Mouse (Mus musculus): ENCODE results near the gene Tesk1. TPM values are rescaled to one million over a fixed set of nuclear protein-coding genes. Genes with fewer than 3 reads are reported as not detected.

Tesk1 gene
- polyA plus RNA-seq (2016; fragmentation: Nextera tagmentation; extraction: Ambion mirVana) = 3.2 and 3.5 TPM in 2 replicates

DNA sequence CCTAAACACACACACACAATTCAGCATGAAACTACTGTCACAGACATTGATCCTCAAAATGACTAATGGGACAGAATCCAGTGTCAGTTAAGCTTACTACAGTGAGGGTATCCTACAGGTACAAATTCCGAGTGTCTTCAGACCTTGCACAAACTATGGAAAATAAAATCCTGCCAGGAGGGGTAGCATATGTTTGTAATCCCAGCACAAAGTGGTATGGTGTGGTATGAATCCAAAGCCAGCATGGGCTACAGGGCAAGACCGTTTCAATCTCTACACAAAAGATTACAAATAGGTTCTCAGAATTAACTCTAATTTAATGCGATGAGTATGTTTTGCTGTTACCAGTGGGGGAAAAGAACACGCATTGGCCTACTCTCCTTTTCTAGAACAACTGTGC lies at the start of gene Tesk1:
Gene Tesk1, plus strand, starts transcription at position 301 of the 400 bp plus-strand sequence.
- peak within 1 kb of the TSS; percentile 94 for H3K27ac ChIP-seq
- peak within 1 kb of the TSS; percentile 92 for H3K4me3 ChIP-seq
- DNase-seq (ENCODE audit: extremely low spot score, low spot score) = no peak
- H3K27me3 ChIP-seq (ENCODE audit: poor library complexity, severe bottlenecking) = peaks cover 11% of the 10 kb centered on the region; the same call in 1 of the 2 replicates
- 32% methylated on average over 4 of the region's 4 CpGs for WGBS
- H3K36me3 ChIP-seq (replicated peaks) = peaks cover 19% of the 10 kb centered on the region
- H3K9me3 ChIP-seq = no peaks in the 10 kb centered on the region
- H3K4me1 ChIP-seq = peaks cover 27% of the 10 kb centered on the region

DNA sequence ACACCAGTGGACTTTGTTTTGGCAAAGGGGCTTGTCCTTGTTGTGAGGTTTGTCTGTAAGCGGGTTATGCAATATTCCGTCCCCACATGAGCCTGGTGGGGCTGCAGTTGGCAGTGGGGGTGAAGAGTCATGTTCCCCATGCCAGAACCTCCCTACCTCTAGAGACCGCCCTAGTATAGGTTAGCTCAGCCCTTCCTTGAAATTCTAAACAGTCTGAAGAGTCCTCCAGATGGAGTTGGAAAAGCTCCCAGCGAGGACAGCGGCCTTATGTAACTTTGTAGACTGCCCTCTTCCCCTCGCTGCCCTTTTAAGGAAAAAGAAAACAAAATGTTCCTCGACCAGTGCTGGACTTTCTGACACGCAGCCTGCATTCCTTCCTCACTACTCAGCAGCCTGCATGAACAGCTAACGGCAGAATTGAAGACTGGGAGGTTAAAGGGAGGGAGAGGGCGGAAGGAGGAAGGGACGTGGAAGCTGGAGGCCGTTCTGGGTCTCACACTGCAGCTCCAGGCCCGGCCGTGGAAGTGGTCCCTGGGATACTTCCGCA lies 47.3 kb upstream of the Tesk1 start:
- no peaks in the 10 kb centered on the region for H3K36me3 ChIP-seq (replicated peaks)
- H3K4me1 ChIP-seq = peaks cover 40% of the 10 kb centered on the region
- no peaks in the 10 kb centered on the region for H3K27me3 ChIP-seq (ENCODE audit: poor library complexity, severe bottlenecking)
- DNase-seq (ENCODE audit: extremely low spot score, low spot score) = no peak
- no peak overlapping the region for H3K4me3 ChIP-seq
- 68% methylated on average over 15 of the region's 15 CpGs for WGBS
- no peaks in the 10 kb centered on the region for H3K9me3 ChIP-seq
- H3K27ac ChIP-seq = peak overlapping the region; percentile 65

GRCm38 (mm10) chr4:43395147-43395546 lies 46.6 kb upstream of the Tesk1 start:
- Histone ChIP-seq H3K27me3 (ENCODE audit: poor library complexity, severe bottlenecking) (no peaks in the 10 kb centered on the region), H3K27ac (peak overlapping the region; percentile 65; the same call in 1 of the 2 replicates), H3K4me1 (peaks cover 42% of the 10 kb centered on the region), H3K9me3 (no peaks in the 10 kb centered on the region), H3K36me3 (replicated peaks) (no peaks in the 10 kb centered on the region), H3K4me3 (no peak overlapping the region)
- no peak for DNase-seq (ENCODE audit: extremely low spot score, low spot score)
- WGBS = 90% methylated on average over 5 of the region's 5 CpGs

GRCm38 (mm10) chr4:43395836-43396235 lies 45.9 kb upstream of the Tesk1 start:
- H3K4me3 ChIP-seq = no peak overlapping the region
- no peak overlapping the region for H3K27ac ChIP-seq
- no peaks in the 10 kb centered on the region for H3K9me3 ChIP-seq
- DNase-seq (ENCODE audit: extremely low spot score, low spot score) = no peak
- peaks cover 47% of the 10 kb centered on the region for H3K4me1 ChIP-seq
- no peaks in the 10 kb centered on the region for H3K36me3 ChIP-seq (replicated peaks)
- WGBS = 77% methylated on average over 9 of the region's 9 CpGs
- H3K27me3 ChIP-seq (ENCODE audit: poor library complexity, severe bottlenecking) = no peaks in the 10 kb centered on the region

DNA sequence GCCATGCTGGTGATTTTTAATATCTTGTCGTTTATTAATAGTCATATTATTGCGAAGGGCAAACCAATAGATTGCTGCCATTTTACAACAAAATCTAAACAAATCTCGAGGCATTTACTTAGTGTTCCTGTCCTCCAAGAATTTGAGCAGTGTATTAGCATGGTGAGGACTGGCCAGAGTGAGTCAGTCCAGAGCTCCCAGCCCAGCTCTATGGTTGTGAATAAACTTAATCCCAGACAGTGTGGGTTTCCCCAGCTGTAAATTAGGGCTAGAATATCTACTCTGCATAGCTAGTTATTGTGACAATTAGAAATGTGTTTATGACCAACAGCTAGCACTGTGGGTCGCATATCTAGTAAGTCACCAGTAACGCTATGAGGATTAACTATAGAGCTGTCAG lies 45.4 kb upstream of the Tesk1 start:
- H3K27ac ChIP-seq = no peak overlapping the region
- DNase-seq (ENCODE audit: extremely low spot score, low spot score) = no peak
- H3K9me3 ChIP-seq = no peaks in the 10 kb centered on the region
- 88% methylated on average over 5 of the region's 5 CpGs for WGBS
- H3K4me3 ChIP-seq = no peak overlapping the region
- no peaks in the 10 kb centered on the region for H3K27me3 ChIP-seq (ENCODE audit: poor library complexity, severe bottlenecking)
- no peaks in the 10 kb centered on the region for H3K36me3 ChIP-seq (replicated peaks)
- H3K4me1 ChIP-seq = peaks cover 52% of the 10 kb centered on the region

GRCm38 (mm10) chr4:43398014-43398413 lies 43.7 kb upstream of the Tesk1 start:
- Histone ChIP-seq H3K4me3 (no peak overlapping the region), H3K36me3 (replicated peaks) (no peaks in the 10 kb centered on the region), H3K27me3 (ENCODE audit: poor library complexity, severe bottlenecking) (no peaks in the 10 kb centered on the region), H3K9me3 (no peaks in the 10 kb centered on the region), H3K27ac (peak overlapping the region; percentile 51; the same call in 1 of the 2 replicates), H3K4me1 (peaks cover 50% of the 10 kb centered on the region)
- WGBS = 66% methylated on average over 4 of the region's 4 CpGs
- DNase-seq (ENCODE audit: extremely low spot score, low spot score) = no peak

GRCm38 (mm10) chr4:43398829-43399331 lies 42.9 kb upstream of the Tesk1 start:
- Histone ChIP-seq H3K4me1 (peaks cover 50% of the 10 kb centered on the region), H3K27me3 (ENCODE audit: poor library complexity, severe bottlenecking) (no peaks in the 10 kb centered on the region), H3K9me3 (no peaks in the 10 kb centered on the region), H3K4me3 (no peak overlapping the region), H3K27ac (0 out of 2 replicates have a peak overlapping the region, but pooled peaks have one; percentile 51), H3K36me3 (replicated peaks) (no peaks in the 10 kb centered on the region)
- WGBS = 72% methylated on average over 17 of the region's 17 CpGs
- DNase-seq (ENCODE audit: extremely low spot score, low spot score) = no peak

GRCm38 (mm10) chr4:43399391-43400131 lies 42.2 kb upstream of the Tesk1 start:
- no peaks in the 10 kb centered on the region for H3K36me3 ChIP-seq (replicated peaks)
- H3K4me3 ChIP-seq = no peak overlapping the region
- peak overlapping the region; percentile 33; the same call in 1 of the 2 replicates for H3K27ac ChIP-seq
- no peaks in the 10 kb centered on the region for H3K9me3 ChIP-seq
- 87% methylated on average over 31 of the region's 31 CpGs for WGBS
- no peaks in the 10 kb centered on the region for H3K27me3 ChIP-seq (ENCODE audit: poor library complexity, severe bottlenecking)
- peaks cover 43% of the 10 kb centered on the region for H3K4me1 ChIP-seq
- no peak for DNase-seq (ENCODE audit: extremely low spot score, low spot score)

- peak overlapping the region; percentile 36 for H3K27ac ChIP-seq
- peaks cover 48% of the 10 kb centered on the region for H3K4me1 ChIP-seq
- no peaks in the 10 kb centered on the region for H3K36me3 ChIP-seq (replicated peaks)
- 20% methylated on average over 10 of the region's 10 CpGs for WGBS
- no peak for DNase-seq (ENCODE audit: extremely low spot score, low spot score)
- no peaks in the 10 kb centered on the region for H3K9me3 ChIP-seq
- no peaks in the 10 kb centered on the region; the same call in 1 of the 2 replicates for H3K27me3 ChIP-seq (ENCODE audit: poor library complexity, severe bottlenecking)
- no peak overlapping the region for H3K4me3 ChIP-seq
Observed at GRCm38 (mm10) chr4:43400976-43401375, 40.8 kb upstream of the Tesk1 start.

DNA sequence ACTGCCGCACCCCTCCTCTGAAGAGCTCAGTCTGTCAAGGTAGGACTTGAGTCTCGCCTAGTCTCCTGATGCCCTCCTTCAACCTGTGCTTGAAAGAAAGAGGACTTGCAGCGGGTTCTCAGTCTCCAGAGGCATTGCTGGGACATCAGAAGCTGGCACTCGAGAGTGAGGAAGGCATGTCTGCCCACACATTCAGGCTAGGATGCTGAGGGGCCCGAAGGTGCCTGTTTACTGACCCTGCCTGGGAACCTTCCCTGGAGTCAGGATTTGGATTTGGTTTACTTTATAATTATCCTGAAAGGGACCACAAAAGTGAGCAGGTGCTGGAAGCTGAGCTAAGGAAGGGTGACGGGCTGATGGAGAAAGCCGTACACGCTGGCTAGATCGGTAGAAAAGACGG lies 40.3 kb upstream of the Tesk1 start:
- H3K4me1 ChIP-seq = peaks cover 53% of the 10 kb centered on the region
- 85% methylated on average over 10 of the region's 10 CpGs for WGBS
- no peaks in the 10 kb centered on the region; the same call in 1 of the 2 replicates for H3K27me3 ChIP-seq (ENCODE audit: poor library complexity, severe bottlenecking)
- DNase-seq (ENCODE audit: extremely low spot score, low spot score) = no peak
- H3K27ac ChIP-seq = peak overlapping the region; percentile 36
- H3K36me3 ChIP-seq (replicated peaks) = no peaks in the 10 kb centered on the region
- no peaks in the 10 kb centered on the region for H3K9me3 ChIP-seq
- H3K4me3 ChIP-seq = no peak overlapping the region

DNA sequence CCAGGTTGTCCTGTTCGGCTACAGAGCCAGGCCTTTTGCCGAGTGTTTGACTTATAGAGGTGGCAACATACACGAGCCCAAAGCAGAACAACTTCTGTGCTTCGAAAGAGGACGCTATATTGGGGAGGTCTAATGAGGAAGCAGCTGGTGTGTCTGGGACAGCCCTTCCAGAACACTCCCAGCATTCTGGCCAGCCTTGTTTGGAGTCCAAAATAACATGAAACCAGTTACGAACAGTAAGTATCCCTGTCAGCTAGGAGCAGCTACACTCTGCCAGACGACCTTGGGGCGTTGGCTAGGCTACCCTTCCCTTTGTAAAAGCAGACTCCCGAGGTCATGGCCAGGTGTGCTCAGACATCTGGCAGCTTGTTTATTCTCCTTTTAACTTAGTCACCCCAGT lies 39.5 kb upstream of the Tesk1 start:
- H3K27ac ChIP-seq = no peak overlapping the region
- 88% methylated on average over 9 of the region's 9 CpGs for WGBS
- no peaks in the 10 kb centered on the region for H3K9me3 ChIP-seq
- H3K36me3 ChIP-seq (replicated peaks) = no peaks in the 10 kb centered on the region
- peaks cover 61% of the 10 kb centered on the region for H3K4me1 ChIP-seq
- DNase-seq (ENCODE audit: extremely low spot score, low spot score) = no peak
- no peak overlapping the region for H3K4me3 ChIP-seq
- no peaks in the 10 kb centered on the region; the same call in 1 of the 2 replicates for H3K27me3 ChIP-seq (ENCODE audit: poor library complexity, severe bottlenecking)

GRCm38 (mm10) chr4:43404697-43405096 lies 37.0 kb upstream of the Tesk1 start:
- no peaks in the 10 kb centered on the region for H3K9me3 ChIP-seq
- H3K27me3 ChIP-seq (ENCODE audit: poor library complexity, severe bottlenecking) = no peaks in the 10 kb centered on the region; the same call in 1 of the 2 replicates
- WGBS = 93% methylated on average over 10 of the region's 10 CpGs
- no peak overlapping the region for H3K4me3 ChIP-seq
- H3K36me3 ChIP-seq (replicated peaks) = no peaks in the 10 kb centered on the region
- no peak for DNase-seq (ENCODE audit: extremely low spot score, low spot score)
- H3K27ac ChIP-seq = no peak overlapping the region
- peaks cover 49% of the 10 kb centered on the region for H3K4me1 ChIP-seq

Data from forebrain, embryonic 10.5 days (tissue).